Mouse (Mus musculus) cortical plate, adult 2 months (tissue): ENCODE data around the gene Rab5c. TPM values are rescaled to one million over a fixed set of nuclear protein-coding genes. Genes with fewer than 3 reads are reported as not detected.

Source experiments
- H3K27ac ChIP-seq: fragments of 200-500 bp; 2 replicates; pipeline ENCODE4 v1.5.1; 2012; ENCODE audit warnings: low read length, control low read depth, inconsistent platforms; ENCODE audit not compliant: insufficient read depth
- H3K4me1 ChIP-seq: fragments of 200-500 bp; 2 replicates; pipeline ENCODE4 v1.6.1; 2011; ENCODE audit warnings: low read length; ENCODE audit not compliant: control insufficient read depth, insufficient read depth
- H3K4me3 ChIP-seq: fragments of 200-500 bp; 2 replicates; pipeline ENCODE4 v1.5.1; 2011; ENCODE audit warnings: mild to moderate bottlenecking, low read length, control low read depth; ENCODE audit not compliant: insufficient read depth
- CTCF ChIP-seq: fragments of 200-500 bp; IDR thresholded peaks from 2 replicates; pipeline ENCODE4 v1.5.1; 2011; ENCODE audit warnings: mild to moderate bottlenecking, control low read depth, low read length; ENCODE audit not compliant: insufficient read depth; ENCODE audit errors: extremely low read depth
- POLR2A ChIP-seq: fragments of 200-500 bp; IDR thresholded peaks from 2 replicates; pipeline ENCODE4 v1.6.1; 2011; ENCODE audit warnings: mild to moderate bottlenecking, low read length, control low read depth; ENCODE audit not compliant: insufficient read depth; ENCODE audit errors: extremely low read depth
- polyA plus RNA-seq: library from polyadenylated mRNA; depleted of rRNA; stranded (reverse); fragments of >200 nt; gene quantifications from 2 replicates; pipeline ENCODE4 v1.2.3, GENCODE M21; 2012

The Rab5c gene
- polyA plus RNA-seq, 1 experiment: 207 TPM

GRCm38 (mm10) chr11:100727201-100727600 is 10.8 kb downstream of the Rab5c start:
- Histone ChIP-seq H3K4me1 (peaks cover 7% of the 10 kb centered on the region), H3K4me3 (no peak overlapping the region), H3K27ac (no peak overlapping the region)
- TF ChIP-seq CTCF (no peak), POLR2A (no peak)

GRCm38 (mm10) chr11:100724919-100725512 is 13.0 kb downstream of the Rab5c start:
- no peak for TF ChIP-seq POLR2A
- TF ChIP-seq CTCF: no peak
- peaks cover 18% of the 10 kb centered on the region for H3K4me1 ChIP-seq
- no peak overlapping the region for H3K4me3 ChIP-seq
- peak overlapping the region; percentile 61 for H3K27ac ChIP-seq

GRCm38 (mm10) chr11:100722493-100723028 is 15.5 kb downstream of the Rab5c start:
- no peak overlapping the region for H3K4me3 ChIP-seq
- TF ChIP-seq CTCF: no peak
- TF ChIP-seq POLR2A: no peak
- peaks cover 26% of the 10 kb centered on the region for H3K4me1 ChIP-seq
- H3K27ac ChIP-seq: 0 out of 2 replicates have a peak overlapping the region, but pooled peaks have one; percentile 60

- H3K4me1 ChIP-seq: peaks cover 26% of the 10 kb centered on the region
- H3K27ac ChIP-seq: peak overlapping the region; percentile 60
- no peak overlapping the region for H3K4me3 ChIP-seq
- TF ChIP-seq CTCF (no peak), POLR2A (no peak)
Measured at GRCm38 (mm10) chr11:100721776-100722492, 16.1 kb downstream of the Rab5c start.

- Histone ChIP-seq H3K4me1 (peaks cover 26% of the 10 kb centered on the region), H3K27ac (peak overlapping the region; percentile 68), H3K4me3 (no peak overlapping the region)
- no peak for TF ChIP-seq POLR2A
- no peak for TF ChIP-seq CTCF
Measured at GRCm38 (mm10) chr11:100721254-100721653, 16.8 kb downstream of the Rab5c start.

GRCm38 (mm10) chr11:100720345-100720744 is 17.7 kb downstream of the Rab5c start:
- peaks cover 26% of the 10 kb centered on the region for H3K4me1 ChIP-seq
- H3K4me3 ChIP-seq: no peak overlapping the region
- no peak for TF ChIP-seq CTCF
- no peak for TF ChIP-seq POLR2A
- H3K27ac ChIP-seq: peak overlapping the region; percentile 68

- Histone ChIP-seq H3K4me1 (peaks cover 24% of the 10 kb centered on the region), H3K27ac (peak overlapping the region; percentile 45; the same call in 1 of the 2 replicates), H3K4me3 (no peak overlapping the region)
- no peak for TF ChIP-seq CTCF
- no peak for TF ChIP-seq POLR2A
Measured at GRCm38 (mm10) chr11:100719893-100720292, 18.1 kb downstream of the Rab5c start.

- H3K4me3 ChIP-seq: no peak overlapping the region
- H3K27ac ChIP-seq: peak overlapping the region; percentile 92; the same call in 1 of the 2 replicates
- TF ChIP-seq CTCF (no peak), POLR2A (no peak)
- peaks cover 24% of the 10 kb centered on the region for H3K4me1 ChIP-seq
Measured at GRCm38 (mm10) chr11:100719312-100719711, 18.7 kb downstream of the Rab5c start.

GRCm38 (mm10) chr11:100718866-100719265 is 19.1 kb downstream of the Rab5c start:
- Histone ChIP-seq H3K4me1 (peaks cover 24% of the 10 kb centered on the region), H3K27ac (peak overlapping the region; percentile 92; the same call in 1 of the 2 replicates), H3K4me3 (no peak overlapping the region)
- no peak for TF ChIP-seq POLR2A
- TF ChIP-seq CTCF: no peak
